Mouse (Mus musculus) G1E (cell line): ENCODE data around the gene Hgfac.

Experiments
- CTCF ChIP-seq: IDR thresholded peaks from 2 replicates; pipeline ENCODE4 v1.5.1; 2012; ENCODE audit warnings: low read depth, low read length, inconsistent platforms, mixed read lengths
- GATA1 ChIP-seq: IDR thresholded peaks from 2 replicates; pipeline ENCODE4 v1.6.1; 2012; ENCODE audit warnings: borderline replicate concordance, low read length, inconsistent platforms, mixed read lengths
- POLR2AphosphoS5 ChIP-seq: IDR thresholded peaks from 2 replicates; pipeline ENCODE4 v1.6.1; 2012; ENCODE audit warnings: low read depth, low read length, inconsistent platforms; ENCODE audit not compliant: insufficient replicate concordance
- TAL1 ChIP-seq: conservative IDR thresholded peaks from 2 replicates; pipeline ENCODE4 v1.6.1; 2012; ENCODE audit warnings: low read depth, low read length, inconsistent platforms, mixed read lengths

- TF ChIP-seq CTCF, result no peak
- no peak for TF ChIP-seq POLR2AphosphoS5
- no peak for TF ChIP-seq GATA1
- TF ChIP-seq TAL1, result no peak
Measured at GRCm38 (mm10) chr5:35029755-35030154, 11.6 kb upstream of the Hgfac start.
